Mouse (Mus musculus): ENCODE measurements around the gene Iqgap2. TPM values are rescaled to one million over a fixed set of nuclear protein-coding genes. Genes with fewer than 3 reads are reported as not detected.

The Iqgap2 gene
- polyA plus RNA-seq, 1 experiment from 2014 or later, result 3.0 TPM

GRCm38 (mm10) chr13:95604288-95604687 lies 287.4 kb downstream of the Iqgap2 start:
- Histone ChIP-seq H3K4me1 (ENCODE audit: control insufficient read depth, insufficient read depth, low read length) (no peaks in the 10 kb centered on the region), H3K4me3 (ENCODE audit: low read depth, low read length) (no peak overlapping the region), H3K27me3 (ENCODE audit: control insufficient read depth, insufficient read depth, low read depth, low read length) (no peaks in the 10 kb centered on the region), H3K9ac (ENCODE audit: low read depth, low read length) (no peak overlapping the region), H3K27ac (ENCODE audit: low read length) (no peak overlapping the region), H3K9me3 (replicated peaks; ENCODE audit: control insufficient read depth, low read length, poor library complexity, severe bottlenecking) (no peaks in the 10 kb centered on the region; the same call in 1 of the 2 replicates), H3K36me3 (ENCODE audit: control insufficient read depth, insufficient read depth, low read length) (peaks cover 32% of the 10 kb centered on the region), H3K4me2 (ENCODE audit: low read length) (no peak overlapping the region)
- WGBS, result 98% methylated on average over 25 of the region's 25 CpGs
- ATAC-seq, result no peak

- 71% methylated on average over 3 of the region's 3 CpGs for WGBS
- no peaks in the 10 kb centered on the region for H3K4me1 ChIP-seq (ENCODE audit: control insufficient read depth, insufficient read depth, low read length)
- no peak overlapping the region for H3K4me3 ChIP-seq (ENCODE audit: low read depth, low read length)
- no peak overlapping the region for H3K4me2 ChIP-seq (ENCODE audit: low read length)
- ATAC-seq, result no peak
- no peak overlapping the region for H3K9ac ChIP-seq (ENCODE audit: low read depth, low read length)
- H3K36me3 ChIP-seq (ENCODE audit: control insufficient read depth, insufficient read depth, low read length), result peaks cover 25% of the 10 kb centered on the region
- H3K27me3 ChIP-seq (ENCODE audit: control insufficient read depth, insufficient read depth, low read depth, low read length), result no peaks in the 10 kb centered on the region
- H3K9me3 ChIP-seq (replicated peaks; ENCODE audit: control insufficient read depth, low read length, poor library complexity, severe bottlenecking), result no peaks in the 10 kb centered on the region
- no peak overlapping the region for H3K27ac ChIP-seq (ENCODE audit: low read length)
These were observed 291.8 kb downstream of the Iqgap2 start for GRCm38 (mm10) chr13:95599833-95600359.

- H3K4me3 ChIP-seq (ENCODE audit: low read depth, low read length), result no peak overlapping the region
- H3K36me3 ChIP-seq (ENCODE audit: control insufficient read depth, insufficient read depth, low read length), result peaks cover 10% of the 10 kb centered on the region
- H3K27me3 ChIP-seq (ENCODE audit: control insufficient read depth, insufficient read depth, low read depth, low read length), result no peaks in the 10 kb centered on the region
- H3K4me2 ChIP-seq (ENCODE audit: low read length), result no peak overlapping the region
- WGBS, result 85% methylated on average over 18 of the region's 18 CpGs
- no peak overlapping the region for H3K9ac ChIP-seq (ENCODE audit: low read depth, low read length)
- H3K27ac ChIP-seq (ENCODE audit: low read length), result no peak overlapping the region
- H3K4me1 ChIP-seq (ENCODE audit: control insufficient read depth, insufficient read depth, low read length), result no peaks in the 10 kb centered on the region
- H3K9me3 ChIP-seq (replicated peaks; ENCODE audit: control insufficient read depth, low read length, poor library complexity, severe bottlenecking), result no peaks in the 10 kb centered on the region
- no peak for ATAC-seq
These were observed 293.3 kb downstream of the Iqgap2 start for GRCm38 (mm10) chr13:95598232-95598920.

- no peak for ATAC-seq
- Histone ChIP-seq H3K27me3 (ENCODE audit: control insufficient read depth, insufficient read depth, low read depth, low read length) (no peaks in the 10 kb centered on the region), H3K4me2 (ENCODE audit: low read length) (no peak overlapping the region), H3K36me3 (ENCODE audit: control insufficient read depth, insufficient read depth, low read length) (peaks cover 6% of the 10 kb centered on the region), H3K9me3 (replicated peaks; ENCODE audit: control insufficient read depth, low read length, poor library complexity, severe bottlenecking) (no peaks in the 10 kb centered on the region), H3K9ac (ENCODE audit: low read depth, low read length) (no peak overlapping the region), H3K4me3 (ENCODE audit: low read depth, low read length) (no peak overlapping the region), H3K4me1 (ENCODE audit: control insufficient read depth, insufficient read depth, low read length) (no peaks in the 10 kb centered on the region), H3K27ac (ENCODE audit: low read length) (no peak overlapping the region)
- 93% methylated on average over 10 of the region's 10 CpGs for WGBS
These were observed 294.1 kb downstream of the Iqgap2 start for GRCm38 (mm10) chr13:95597578-95597977.

- Histone ChIP-seq H3K9me3 (replicated peaks; ENCODE audit: control insufficient read depth, low read length, poor library complexity, severe bottlenecking) (no peaks in the 10 kb centered on the region), H3K4me3 (ENCODE audit: low read depth, low read length) (no peak overlapping the region), H3K4me2 (ENCODE audit: low read length) (no peak overlapping the region), H3K27me3 (ENCODE audit: control insufficient read depth, insufficient read depth, low read depth, low read length) (no peaks in the 10 kb centered on the region), H3K36me3 (ENCODE audit: control insufficient read depth, insufficient read depth, low read length) (peaks cover 3% of the 10 kb centered on the region; the same call in 1 of the 2 replicates), H3K9ac (ENCODE audit: low read depth, low read length) (no peak overlapping the region), H3K27ac (ENCODE audit: low read length) (no peak overlapping the region), H3K4me1 (ENCODE audit: control insufficient read depth, insufficient read depth, low read length) (no peaks in the 10 kb centered on the region)
- WGBS, result 73% methylated on average over 7 of the region's 7 CpGs
- ATAC-seq, result no peak
These were observed 295.0 kb downstream of the Iqgap2 start for GRCm38 (mm10) chr13:95596689-95597088.

- no peak overlapping the region for H3K27ac ChIP-seq (ENCODE audit: low read length)
- no peak overlapping the region for H3K9ac ChIP-seq (ENCODE audit: low read depth, low read length)
- no peak overlapping the region for H3K4me2 ChIP-seq (ENCODE audit: low read length)
- H3K4me1 ChIP-seq (ENCODE audit: control insufficient read depth, insufficient read depth, low read length), result no peaks in the 10 kb centered on the region
- ATAC-seq, result no peak
- H3K27me3 ChIP-seq (ENCODE audit: control insufficient read depth, insufficient read depth, low read depth, low read length), result no peaks in the 10 kb centered on the region
- no peaks in the 10 kb centered on the region; the same call in 1 of the 2 replicates for H3K36me3 ChIP-seq (ENCODE audit: control insufficient read depth, insufficient read depth, low read length)
- no peaks in the 10 kb centered on the region for H3K9me3 ChIP-seq (replicated peaks; ENCODE audit: control insufficient read depth, low read length, poor library complexity, severe bottlenecking)
- 73% methylated on average over 5 of the region's 5 CpGs for WGBS
- H3K4me3 ChIP-seq (ENCODE audit: low read depth, low read length), result no peak overlapping the region
These were observed 295.8 kb downstream of the Iqgap2 start for GRCm38 (mm10) chr13:95595921-95596320.

- no peak overlapping the region for H3K4me2 ChIP-seq (ENCODE audit: low read length)
- H3K36me3 ChIP-seq (ENCODE audit: control insufficient read depth, insufficient read depth, low read length), result no peaks in the 10 kb centered on the region
- H3K4me3 ChIP-seq (ENCODE audit: low read depth, low read length), result no peak overlapping the region
- H3K9me3 ChIP-seq (replicated peaks; ENCODE audit: control insufficient read depth, low read length, poor library complexity, severe bottlenecking), result no peaks in the 10 kb centered on the region
- 92% methylated on average over 7 of the region's 7 CpGs for WGBS
- no peaks in the 10 kb centered on the region for H3K27me3 ChIP-seq (ENCODE audit: control insufficient read depth, insufficient read depth, low read depth, low read length)
- H3K9ac ChIP-seq (ENCODE audit: low read depth, low read length), result no peak overlapping the region
- H3K4me1 ChIP-seq (ENCODE audit: control insufficient read depth, insufficient read depth, low read length), result no peaks in the 10 kb centered on the region
- no peak overlapping the region for H3K27ac ChIP-seq (ENCODE audit: low read length)
- ATAC-seq, result no peak
These were observed 296.3 kb downstream of the Iqgap2 start for GRCm38 (mm10) chr13:95595411-95595810.

- Histone ChIP-seq H3K9me3 (replicated peaks; ENCODE audit: control insufficient read depth, low read length, poor library complexity, severe bottlenecking) (no peaks in the 10 kb centered on the region), H3K4me1 (ENCODE audit: control insufficient read depth, insufficient read depth, low read length) (no peaks in the 10 kb centered on the region), H3K27me3 (ENCODE audit: control insufficient read depth, insufficient read depth, low read depth, low read length) (no peaks in the 10 kb centered on the region), H3K4me2 (ENCODE audit: low read length) (no peak overlapping the region), H3K4me3 (ENCODE audit: low read depth, low read length) (no peak overlapping the region), H3K36me3 (ENCODE audit: control insufficient read depth, insufficient read depth, low read length) (no peaks in the 10 kb centered on the region), H3K9ac (ENCODE audit: low read depth, low read length) (no peak overlapping the region), H3K27ac (ENCODE audit: low read length) (no peak overlapping the region)
- WGBS, result 89% methylated on average over 10 of the region's 10 CpGs
- ATAC-seq, result no peak
These were observed 298.9 kb downstream of the Iqgap2 start for GRCm38 (mm10) chr13:95592860-95593259.

- no peaks in the 10 kb centered on the region for H3K27me3 ChIP-seq (ENCODE audit: control insufficient read depth, insufficient read depth, low read depth, low read length)
- H3K4me3 ChIP-seq (ENCODE audit: low read depth, low read length), result no peak overlapping the region
- WGBS, result 84% methylated on average over 3 of the region's 3 CpGs
- no peak overlapping the region for H3K27ac ChIP-seq (ENCODE audit: low read length)
- no peak overlapping the region for H3K9ac ChIP-seq (ENCODE audit: low read depth, low read length)
- no peaks in the 10 kb centered on the region for H3K4me1 ChIP-seq (ENCODE audit: control insufficient read depth, insufficient read depth, low read length)
- no peak overlapping the region for H3K4me2 ChIP-seq (ENCODE audit: low read length)
- no peaks in the 10 kb centered on the region for H3K36me3 ChIP-seq (ENCODE audit: control insufficient read depth, insufficient read depth, low read length)
- no peak for ATAC-seq
- H3K9me3 ChIP-seq (replicated peaks; ENCODE audit: control insufficient read depth, low read length, poor library complexity, severe bottlenecking), result no peaks in the 10 kb centered on the region
These were observed 300.1 kb downstream of the Iqgap2 start for GRCm38 (mm10) chr13:95591606-95592005.
